Mouse (Mus musculus): ENCODE data around the gene Cops7a. TPM values are rescaled to one million over a fixed set of nuclear protein-coding genes. Genes with fewer than 3 reads are reported as not detected.

Cops7a gene
- polyA plus RNA-seq, 1 experiment from 2014 or later, result 179 TPM

DNA sequence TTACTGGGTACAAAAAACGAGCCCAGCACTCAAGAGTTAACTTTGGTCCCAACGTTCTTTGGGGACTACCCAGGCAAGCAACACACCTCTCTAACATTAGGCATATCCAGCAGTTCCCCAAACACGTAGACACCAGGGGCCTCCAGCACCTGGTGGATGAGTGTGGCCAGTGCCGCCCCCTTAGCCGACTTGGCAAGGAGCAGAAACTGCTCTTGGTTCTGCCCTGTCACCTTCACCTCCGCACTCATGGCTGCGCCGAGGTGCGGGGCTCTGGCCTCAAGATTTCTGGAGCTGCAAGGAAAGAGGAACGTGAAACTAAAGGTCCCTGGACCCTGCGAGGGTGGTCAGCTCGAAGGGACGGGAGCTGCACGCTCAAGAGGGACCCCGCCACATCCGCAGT, 700 bp downstream of the Cops7a start:
- peaks cover 36% of the 10 kb centered on the region for H3K36me3 ChIP-seq (ENCODE audit: insufficient read depth, low read length)
- H3K9ac ChIP-seq (replicated peaks; ENCODE audit: low read length), result peak overlapping the region; percentile 98
- H3K27ac ChIP-seq (ENCODE audit: low read length), result peak overlapping the region; percentile 95
- no peaks in the 10 kb centered on the region; the same call in 1 of the 2 replicates for H3K9me3 ChIP-seq (ENCODE audit: low read length)
- peak overlapping the region; percentile 90 for H3K4me3 ChIP-seq (ENCODE audit: low read length)
- no peak; the same call in 1 of the 2 replicates for ATAC-seq (ENCODE audit: low FRiP score, low TSS enrichment)
- H3K27me3 ChIP-seq (ENCODE audit: insufficient read depth, low read length), result no peaks in the 10 kb centered on the region
- WGBS, result 23% methylated on average over 16 of the region's 16 CpGs
- peaks cover 17% of the 10 kb centered on the region; the same call in 1 of the 2 replicates for H3K4me1 ChIP-seq (ENCODE audit: insufficient read depth, low read length)
- H3K4me2 ChIP-seq (replicated peaks; ENCODE audit: low read depth, low read length), result peak overlapping the region; percentile 97

GRCm38 (mm10) chr6:124961021-124961420, 4.3 kb downstream of the Cops7a start:
- H3K27ac ChIP-seq (ENCODE audit: low read length), result no peak overlapping the region
- ATAC-seq (ENCODE audit: low FRiP score, low TSS enrichment), result no peak
- H3K9ac ChIP-seq (replicated peaks; ENCODE audit: low read length), result no peak overlapping the region
- 95% methylated on average over 12 of the region's 12 CpGs for WGBS
- H3K4me1 ChIP-seq (ENCODE audit: insufficient read depth, low read length), result peaks cover 12% of the 10 kb centered on the region; the same call in 1 of the 2 replicates
- peaks cover 48% of the 10 kb centered on the region for H3K36me3 ChIP-seq (ENCODE audit: insufficient read depth, low read length)
- no peak overlapping the region for H3K4me2 ChIP-seq (replicated peaks; ENCODE audit: low read depth, low read length)
- H3K9me3 ChIP-seq (ENCODE audit: low read length), result no peaks in the 10 kb centered on the region
- no peak overlapping the region for H3K4me3 ChIP-seq (ENCODE audit: low read length)
- no peaks in the 10 kb centered on the region for H3K27me3 ChIP-seq (ENCODE audit: insufficient read depth, low read length)

DNA sequence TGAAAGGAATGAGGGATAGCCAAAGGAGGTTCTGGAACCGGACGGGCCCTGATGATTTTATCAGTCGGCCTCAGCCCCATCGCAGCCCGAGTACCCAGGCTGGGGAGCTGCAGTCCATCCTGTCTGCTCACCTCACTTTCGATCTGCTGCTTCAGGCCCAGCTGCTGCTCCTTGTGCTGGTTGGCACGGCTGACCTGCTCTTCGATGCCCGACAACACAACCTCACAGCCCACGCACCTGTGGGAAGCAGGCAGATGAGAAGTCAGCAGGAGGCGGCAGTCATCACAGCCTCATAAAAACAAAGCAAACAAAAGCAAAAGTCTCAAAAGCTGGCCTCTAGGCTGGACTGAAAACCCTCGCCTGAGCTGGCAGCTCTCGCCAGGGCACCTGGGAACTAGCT, 5.4 kb downstream of the Cops7a start:
- Histone ChIP-seq H3K27me3 (ENCODE audit: insufficient read depth, low read length) (no peaks in the 10 kb centered on the region), H3K9ac (replicated peaks; ENCODE audit: low read length) (no peak overlapping the region), H3K4me2 (replicated peaks; ENCODE audit: low read depth, low read length) (no peak overlapping the region), H3K4me3 (ENCODE audit: low read length) (no peak overlapping the region), H3K36me3 (ENCODE audit: insufficient read depth, low read length) (peaks cover 49% of the 10 kb centered on the region), H3K9me3 (ENCODE audit: low read length) (no peaks in the 10 kb centered on the region), H3K4me1 (ENCODE audit: insufficient read depth, low read length) (peaks cover 11% of the 10 kb centered on the region; the same call in 1 of the 2 replicates), H3K27ac (ENCODE audit: low read length) (no peak overlapping the region)
- WGBS, result 85% methylated on average over 13 of the region's 13 CpGs
- no peak for ATAC-seq (ENCODE audit: low FRiP score, low TSS enrichment)

DNA sequence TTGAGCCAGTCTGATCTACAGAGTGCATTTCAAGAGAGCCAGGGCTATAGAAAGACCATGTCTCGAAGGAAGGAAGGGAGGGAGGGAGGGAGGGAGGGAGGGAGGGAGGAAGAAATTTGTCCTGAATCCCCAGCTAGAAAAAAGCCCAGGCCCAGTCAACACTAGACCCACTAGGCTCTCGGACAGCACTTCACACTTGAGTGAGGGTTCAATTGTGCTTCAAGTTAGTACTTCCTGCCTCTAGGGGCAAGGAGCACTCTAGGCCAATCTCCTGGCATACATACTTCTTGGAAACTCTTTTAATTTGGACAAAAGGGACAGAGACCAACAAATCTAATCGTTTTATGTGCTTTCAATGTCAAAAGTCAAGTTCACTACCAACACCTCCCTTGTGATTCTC, 7.2 kb downstream of the Cops7a start:
- no peak overlapping the region for H3K9ac ChIP-seq (replicated peaks; ENCODE audit: low read length)
- no peaks in the 10 kb centered on the region for H3K4me1 ChIP-seq (ENCODE audit: insufficient read depth, low read length)
- no peak for ATAC-seq (ENCODE audit: low FRiP score, low TSS enrichment)
- H3K27me3 ChIP-seq (ENCODE audit: insufficient read depth, low read length), result no peaks in the 10 kb centered on the region
- no peaks in the 10 kb centered on the region for H3K9me3 ChIP-seq (ENCODE audit: low read length)
- no peak overlapping the region for H3K4me2 ChIP-seq (replicated peaks; ENCODE audit: low read depth, low read length)
- 68% methylated on average over 3 of the region's 3 CpGs for WGBS
- no peak overlapping the region for H3K4me3 ChIP-seq (ENCODE audit: low read length)
- no peak overlapping the region for H3K27ac ChIP-seq (ENCODE audit: low read length)
- peaks cover 49% of the 10 kb centered on the region for H3K36me3 ChIP-seq (ENCODE audit: insufficient read depth, low read length)

DNA sequence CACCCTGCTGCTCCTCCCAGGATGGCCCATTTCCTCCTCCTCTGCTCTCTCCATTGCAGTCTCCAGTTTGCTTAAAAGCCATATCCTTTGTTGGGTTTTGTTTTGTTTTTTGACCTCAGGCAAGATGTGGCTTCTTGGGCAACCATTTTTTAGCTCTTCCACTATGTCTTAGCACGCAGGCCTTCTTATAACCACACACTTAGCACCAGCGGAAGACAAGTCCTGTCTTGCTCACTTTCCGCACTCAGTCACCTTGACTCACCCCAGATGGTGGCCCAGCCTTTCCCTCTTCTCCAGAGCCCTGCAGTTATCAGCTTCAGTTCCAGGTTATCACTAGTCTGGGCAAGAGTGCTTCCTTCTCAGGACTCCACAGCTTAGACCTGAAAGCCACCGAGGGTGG, 10.1 kb downstream of the Cops7a start:
- no peaks in the 10 kb centered on the region for H3K4me1 ChIP-seq (ENCODE audit: insufficient read depth, low read length)
- H3K9me3 ChIP-seq (ENCODE audit: low read length), result no peaks in the 10 kb centered on the region
- no peak overlapping the region for H3K9ac ChIP-seq (replicated peaks; ENCODE audit: low read length)
- H3K4me3 ChIP-seq (ENCODE audit: low read length), result no peak overlapping the region
- H3K36me3 ChIP-seq (ENCODE audit: insufficient read depth, low read length), result peaks cover 27% of the 10 kb centered on the region
- H3K27me3 ChIP-seq (ENCODE audit: insufficient read depth, low read length), result no peaks in the 10 kb centered on the region
- no peak overlapping the region for H3K4me2 ChIP-seq (replicated peaks; ENCODE audit: low read depth, low read length)
- no peak overlapping the region for H3K27ac ChIP-seq (ENCODE audit: low read length)
- ATAC-seq (ENCODE audit: low FRiP score, low TSS enrichment), result no peak
- 95% methylated on average over 4 of the region's 4 CpGs for WGBS

- ATAC-seq (ENCODE audit: low FRiP score, low TSS enrichment), result no peak
- peaks cover 16% of the 10 kb centered on the region for H3K36me3 ChIP-seq (ENCODE audit: insufficient read depth, low read length)
- no peak overlapping the region for H3K4me3 ChIP-seq (ENCODE audit: low read length)
- H3K9me3 ChIP-seq (ENCODE audit: low read length), result no peaks in the 10 kb centered on the region
- WGBS, result 92% methylated on average over 2 of the region's 2 CpGs
- H3K4me1 ChIP-seq (ENCODE audit: insufficient read depth, low read length), result no peaks in the 10 kb centered on the region
- no peak overlapping the region for H3K9ac ChIP-seq (replicated peaks; ENCODE audit: low read length)
- no peaks in the 10 kb centered on the region for H3K27me3 ChIP-seq (ENCODE audit: insufficient read depth, low read length)
- H3K4me2 ChIP-seq (replicated peaks; ENCODE audit: low read depth, low read length), result no peak overlapping the region
- H3K27ac ChIP-seq (ENCODE audit: low read length), result no peak overlapping the region
These were observed 11.2 kb downstream of the Cops7a start for GRCm38 (mm10) chr6:124953991-124954715.

DNA sequence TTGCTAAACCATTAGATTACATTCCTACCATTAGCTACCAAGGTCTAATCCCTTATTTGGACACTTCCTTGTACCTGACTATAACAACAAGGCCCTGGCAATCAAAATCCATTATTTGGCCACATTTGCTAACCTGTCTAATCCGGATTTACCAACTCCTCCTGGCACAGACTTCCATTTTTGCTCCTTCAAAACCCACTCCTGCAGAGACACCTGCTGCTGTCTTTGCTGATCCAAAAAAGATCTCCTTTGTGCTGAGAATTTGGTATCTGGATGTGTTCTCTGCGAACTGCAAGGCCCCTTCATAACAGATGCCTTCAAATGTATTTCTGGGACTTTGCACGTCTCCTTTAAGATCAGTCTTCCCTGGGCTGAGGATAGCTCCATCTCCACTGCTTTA, 21.8 kb downstream of the Cops7a start:
- no peaks in the 10 kb centered on the region for H3K27me3 ChIP-seq (ENCODE audit: insufficient read depth, low read length)
- ATAC-seq (ENCODE audit: low FRiP score, low TSS enrichment), result no peak
- 84% methylated on average over 3 of the region's 3 CpGs for WGBS
- no peak overlapping the region for H3K27ac ChIP-seq (ENCODE audit: low read length)
- no peak overlapping the region for H3K4me2 ChIP-seq (replicated peaks; ENCODE audit: low read depth, low read length)
- H3K9ac ChIP-seq (replicated peaks; ENCODE audit: low read length), result no peak overlapping the region
- H3K4me1 ChIP-seq (ENCODE audit: insufficient read depth, low read length), result no peaks in the 10 kb centered on the region
- peaks cover 8% of the 10 kb centered on the region; the same call in 1 of the 2 replicates for H3K36me3 ChIP-seq (ENCODE audit: insufficient read depth, low read length)
- no peaks in the 10 kb centered on the region for H3K9me3 ChIP-seq (ENCODE audit: low read length)
- H3K4me3 ChIP-seq (ENCODE audit: low read length), result no peak overlapping the region

DNA sequence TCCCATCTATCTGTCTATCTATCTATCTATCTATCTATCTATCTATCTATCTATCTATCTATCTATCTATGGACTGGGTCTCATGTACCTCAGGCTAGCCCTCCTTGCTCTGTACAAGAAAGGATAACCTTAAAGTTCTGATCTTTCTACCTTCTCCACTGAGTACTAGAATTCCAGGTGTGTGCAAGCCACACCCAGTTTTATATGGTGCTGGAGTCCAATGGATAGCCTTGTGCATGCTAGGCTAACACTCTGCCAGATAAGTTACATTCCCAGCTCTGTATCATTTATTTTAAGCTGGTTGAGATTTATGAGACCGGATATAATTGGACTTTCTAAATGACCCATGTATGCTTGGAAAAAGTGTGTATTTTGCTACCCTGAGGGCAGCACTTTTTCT, 23.7 kb downstream of the Cops7a start:
- Histone ChIP-seq H3K9ac (replicated peaks; ENCODE audit: low read length) (no peak overlapping the region), H3K27ac (ENCODE audit: low read length) (no peak overlapping the region), H3K9me3 (ENCODE audit: low read length) (no peaks in the 10 kb centered on the region), H3K36me3 (ENCODE audit: insufficient read depth, low read length) (peaks cover 21% of the 10 kb centered on the region), H3K4me1 (ENCODE audit: insufficient read depth, low read length) (no peaks in the 10 kb centered on the region), H3K4me3 (ENCODE audit: low read length) (no peak overlapping the region), H3K27me3 (ENCODE audit: insufficient read depth, low read length) (no peaks in the 10 kb centered on the region), H3K4me2 (replicated peaks; ENCODE audit: low read depth, low read length) (no peak overlapping the region)
- ATAC-seq (ENCODE audit: low FRiP score, low TSS enrichment), result no peak
- 86% methylated on average over 1 of the region's 1 CpGs for WGBS

- no peak overlapping the region for H3K4me3 ChIP-seq (ENCODE audit: low read length)
- H3K4me2 ChIP-seq (replicated peaks; ENCODE audit: low read depth, low read length), result no peak overlapping the region
- peaks cover 49% of the 10 kb centered on the region for H3K36me3 ChIP-seq (ENCODE audit: insufficient read depth, low read length)
- WGBS, result 91% methylated on average over 7 of the region's 7 CpGs
- ATAC-seq (ENCODE audit: low FRiP score, low TSS enrichment), result no peak
- no peaks in the 10 kb centered on the region for H3K9me3 ChIP-seq (ENCODE audit: low read length)
- no peak overlapping the region for H3K9ac ChIP-seq (replicated peaks; ENCODE audit: low read length)
- no peaks in the 10 kb centered on the region for H3K27me3 ChIP-seq (ENCODE audit: insufficient read depth, low read length)
- no peak overlapping the region for H3K27ac ChIP-seq (ENCODE audit: low read length)
- H3K4me1 ChIP-seq (ENCODE audit: insufficient read depth, low read length), result no peaks in the 10 kb centered on the region
These were observed 26.8 kb downstream of the Cops7a start for GRCm38 (mm10) chr6:124938554-124938953.

DNA sequence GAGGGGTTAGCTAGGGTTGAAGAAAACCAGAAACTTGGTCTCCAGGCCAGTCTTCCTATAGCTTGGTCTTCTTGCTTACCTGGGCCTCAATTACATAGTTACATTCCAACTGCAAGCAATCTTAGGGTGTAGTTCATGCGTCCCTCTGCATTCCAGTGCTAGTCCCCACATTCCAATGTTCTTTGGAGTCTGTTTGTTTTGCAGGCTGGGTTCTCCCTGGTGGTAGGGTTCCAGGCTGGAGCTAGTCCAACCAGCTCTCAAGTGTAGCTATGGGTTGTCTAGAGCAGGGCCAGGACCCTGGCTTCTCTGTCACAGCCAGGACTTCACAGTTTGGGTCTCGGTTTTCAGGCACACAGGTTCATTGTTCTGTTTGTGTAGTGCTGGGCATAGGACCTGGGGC, 27.8 kb downstream of the Cops7a start:
- WGBS, result 87% methylated on average over 2 of the region's 2 CpGs
- ATAC-seq (ENCODE audit: low FRiP score, low TSS enrichment), result no peak
- Histone ChIP-seq H3K9ac (replicated peaks; ENCODE audit: low read length) (no peak overlapping the region), H3K27ac (ENCODE audit: low read length) (no peak overlapping the region), H3K4me3 (ENCODE audit: low read length) (no peak overlapping the region), H3K27me3 (ENCODE audit: insufficient read depth, low read length) (no peaks in the 10 kb centered on the region), H3K4me2 (replicated peaks; ENCODE audit: low read depth, low read length) (no peak overlapping the region), H3K36me3 (ENCODE audit: insufficient read depth, low read length) (peaks cover 54% of the 10 kb centered on the region), H3K9me3 (ENCODE audit: low read length) (no peaks in the 10 kb centered on the region), H3K4me1 (ENCODE audit: insufficient read depth, low read length) (peaks cover 6% of the 10 kb centered on the region)
